Mouse (Mus musculus) brain, embryonic 14.5 days (tissue): ENCODE results near the gene Gpld1.

Source experiments
- CTCF ChIP-seq: fragments of 200-500 bp; IDR thresholded peaks from 2 replicates; pipeline ENCODE4 v1.5.1; 2012; ENCODE audit warnings: inconsistent platforms, mild to moderate bottlenecking, moderate library complexity, borderline replicate concordance; ENCODE audit not compliant: insufficient read depth, insufficient read length; ENCODE audit errors: extremely low read depth
- POLR2A ChIP-seq: fragments of 200-500 bp; IDR thresholded peaks from 2 replicates; pipeline ENCODE4 v1.6.1; 2012; ENCODE audit warnings: mild to moderate bottlenecking, inconsistent platforms, borderline replicate concordance; ENCODE audit not compliant: poor library complexity, insufficient read depth, insufficient read length, severe bottlenecking; ENCODE audit errors: extremely low read depth

DNA sequence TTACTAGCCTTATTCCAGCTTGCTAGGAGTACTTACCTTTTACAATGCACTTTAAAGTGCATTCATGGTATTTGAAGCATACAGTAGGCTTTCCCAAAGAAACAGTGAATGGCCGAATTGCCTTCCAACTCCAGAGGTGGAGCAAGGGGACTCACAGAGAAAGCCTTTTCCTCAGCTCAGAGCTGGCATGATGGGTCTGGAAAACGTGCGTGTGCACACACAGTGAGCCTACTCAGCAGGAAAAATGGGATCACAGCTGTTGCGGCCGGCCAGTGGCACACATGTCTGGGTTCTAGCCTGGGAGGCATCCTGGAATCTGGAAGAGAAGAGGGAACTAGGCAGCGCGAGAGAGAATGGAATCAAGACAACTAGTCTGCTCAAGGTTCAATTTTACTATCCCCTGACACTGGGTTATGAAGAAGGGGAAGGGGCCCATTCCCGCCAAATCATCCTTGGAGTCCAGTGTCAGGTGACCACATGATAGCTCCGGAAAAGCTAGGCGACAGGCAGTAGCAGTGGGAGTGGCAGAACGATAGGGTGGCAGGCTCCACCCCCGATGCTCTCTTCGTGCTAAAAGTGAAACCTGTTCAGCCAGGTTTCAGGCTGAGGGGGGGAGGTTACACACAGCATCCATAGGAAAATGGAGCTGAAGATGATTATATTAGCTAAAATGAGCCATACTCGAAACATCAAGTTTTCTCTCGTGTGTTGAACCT is 22.3 kb downstream of the Gpld1 start:
- TF ChIP-seq CTCF (no peak), POLR2A (no peak)
